Mouse (Mus musculus) urinary bladder, postnatal 36 days (tissue): Measurements from ENCODE around the gene Siglece.

Experiments used
- DNase-seq, 2 experiments: peaks; one replicate each; pipeline ENCODE4 v3.0.0; 2022; ENCODE audit warnings: low spot score in 2 of 2, mixed read lengths in 1 of 2

The Siglece gene

DNA sequence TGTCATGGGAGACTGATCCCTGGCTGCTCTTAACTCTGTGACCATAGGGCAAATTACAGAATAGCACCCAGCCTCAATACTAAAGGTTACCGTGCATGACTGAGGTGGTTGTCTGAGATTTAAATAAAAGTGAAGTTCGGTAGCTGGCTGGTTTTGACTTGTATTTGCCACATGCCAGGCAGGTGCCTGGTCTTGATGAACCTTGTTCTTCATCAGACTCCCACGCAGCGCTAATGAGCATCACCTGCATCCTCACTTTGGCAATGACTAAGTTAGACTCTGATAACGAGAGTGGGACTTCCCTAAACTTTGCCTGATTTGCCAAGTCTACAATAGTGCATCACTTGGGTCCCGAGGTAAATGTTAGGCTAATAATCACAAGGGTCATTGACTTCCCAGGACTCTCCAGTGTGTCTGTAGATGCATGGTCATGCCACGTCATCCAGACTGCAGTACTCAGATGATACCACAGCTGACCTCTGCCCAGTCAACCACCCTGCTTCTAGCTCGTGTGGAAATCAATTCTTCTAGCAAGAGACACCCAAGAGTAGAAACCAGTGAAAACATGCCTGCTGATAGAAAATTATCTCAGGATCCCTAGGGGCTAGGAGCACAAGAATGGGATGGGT, 34.1 kb downstream of the Siglece start:
- no peak for DNase-seq

- no peak for DNase-seq
These were observed 34.9 kb downstream of the Siglece start for GRCm38 (mm10) chr7:43625065-43625464.

GRCm38 (mm10) chr7:43623819-43624218, 36.1 kb downstream of the Siglece start:
- DNase-seq = no peak

DNA sequence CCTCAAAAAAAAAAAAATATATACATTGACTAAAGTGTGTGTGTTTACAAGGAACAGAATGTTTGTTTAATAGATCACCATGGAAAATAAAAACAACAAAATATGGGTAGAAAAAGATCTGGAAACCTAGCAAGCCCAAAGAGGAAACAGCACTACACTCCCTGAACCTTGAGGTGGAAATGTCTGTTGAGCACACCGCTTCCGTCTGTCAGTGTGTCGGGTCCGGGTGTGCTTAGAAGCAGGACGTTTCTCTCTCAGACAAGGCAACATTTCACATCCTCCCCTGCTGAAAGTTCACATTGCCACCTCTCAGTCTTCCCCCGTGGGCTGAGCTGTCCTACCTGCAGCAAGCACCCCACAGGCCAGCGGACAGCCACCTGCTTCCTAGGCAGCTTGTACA, 37.0 kb downstream of the Siglece start:
- no peak for DNase-seq

DNA sequence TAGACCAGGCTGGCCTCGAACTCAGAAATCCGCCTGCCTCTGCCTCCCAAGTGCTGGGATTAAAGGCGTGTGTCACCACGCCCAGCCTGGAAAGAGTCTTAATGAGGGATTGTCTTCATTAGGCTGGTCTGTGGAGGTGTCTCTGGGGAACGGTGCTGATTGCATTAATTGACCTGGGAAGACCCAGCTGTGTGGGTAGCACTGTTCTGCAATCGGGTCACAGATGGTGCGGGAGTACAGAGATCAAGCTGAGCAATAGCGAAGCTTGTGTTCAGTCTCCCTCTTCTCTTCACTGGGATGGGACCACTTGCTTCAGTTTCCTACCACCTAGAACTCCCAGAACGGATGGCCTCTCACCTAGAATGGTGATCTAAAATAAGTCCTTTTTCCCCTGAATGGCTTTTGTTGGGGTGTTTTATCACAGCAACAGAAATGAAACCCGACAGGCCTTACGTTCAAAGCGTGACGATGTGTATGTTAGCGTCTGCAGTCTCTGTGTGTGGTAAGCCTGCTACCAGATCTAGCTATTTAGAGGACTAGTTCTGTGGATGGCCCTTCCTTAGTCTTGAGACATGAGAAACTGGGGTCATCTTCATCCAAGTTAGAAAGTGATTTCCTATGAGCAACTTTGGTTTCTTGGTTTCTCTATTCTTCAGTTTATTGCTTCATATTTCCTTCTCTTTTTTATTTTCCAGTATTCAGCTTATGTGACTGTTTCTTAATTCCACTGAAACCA, 46.0 kb downstream of the Siglece start:
- DNase-seq = no peak

DNA sequence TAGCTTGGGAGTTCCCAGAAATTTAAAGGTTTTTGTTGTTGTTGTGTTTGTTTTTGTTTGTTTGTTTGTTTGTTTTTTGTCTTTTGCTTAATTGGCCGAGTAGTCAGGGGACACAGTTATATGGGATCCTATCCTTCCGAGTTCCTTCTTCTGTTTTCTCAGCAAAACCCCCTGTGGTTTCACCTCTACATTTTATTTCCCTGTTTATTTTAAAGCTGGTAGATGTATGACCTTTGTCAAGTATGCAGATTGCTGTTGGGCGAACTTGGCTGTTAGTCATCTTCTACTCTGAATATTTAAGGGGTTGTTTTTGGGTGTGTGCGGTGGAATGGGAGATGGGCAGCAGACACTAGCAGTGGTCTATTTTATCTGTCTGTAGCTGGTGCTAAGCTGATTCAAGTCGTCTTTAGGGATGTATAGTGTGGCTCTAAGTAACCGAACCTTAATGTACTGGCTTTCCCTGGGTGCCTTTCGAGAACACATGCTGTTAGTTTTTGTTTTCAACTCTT, 51.6 kb downstream of the Siglece start:
- no peak for DNase-seq

GRCm38 (mm10) chr7:43607743-43608287, 52.1 kb downstream of the Siglece start:
- no peak for DNase-seq

- DNase-seq = peak in 1 of 2 experiments; percentile 36
These were observed 52.8 kb downstream of the Siglece start, which contains the start of gene Zfp819 for GRCm38 (mm10) chr7:43606896-43607742. TSS of gene Zfp819 (plus strand) at chr7:43607169.

DNA sequence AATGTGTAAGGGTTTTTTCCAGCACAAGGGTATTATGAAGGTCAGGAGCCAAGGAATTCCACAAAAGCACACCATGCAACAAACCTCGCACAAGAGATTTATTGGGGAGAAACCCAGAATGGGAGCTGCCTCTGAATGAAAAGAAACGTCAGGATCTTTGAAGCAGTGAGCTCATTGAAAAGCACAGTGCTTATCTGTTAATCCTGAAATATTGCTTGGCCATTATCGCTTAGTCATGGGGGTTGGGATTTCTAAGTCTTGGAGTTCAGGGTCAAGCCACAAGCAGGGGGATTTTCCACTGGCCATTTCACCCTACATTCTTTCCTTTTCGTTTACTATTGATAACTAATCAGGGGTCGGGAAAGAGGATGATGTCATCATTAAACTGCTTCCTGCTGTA, 58.1 kb downstream of the Siglece start:
- DNase-seq = no peak
